Mouse (Mus musculus) CD4-positive naive resting alpha-beta T cell, adult 57 days (primary cell): Measurements from ENCODE around the gene Enho. TPM values are rescaled to one million over a fixed set of nuclear protein-coding genes. Genes with fewer than 3 reads are reported as not detected.

Experiments
- total RNA-seq: library from RNA; stranded (reverse); gene quantifications from one replicate; pipeline ENCODE4 v1.2.4, GENCODE M21; 2023

The Enho gene
- total RNA-seq, result not detected

DNA sequence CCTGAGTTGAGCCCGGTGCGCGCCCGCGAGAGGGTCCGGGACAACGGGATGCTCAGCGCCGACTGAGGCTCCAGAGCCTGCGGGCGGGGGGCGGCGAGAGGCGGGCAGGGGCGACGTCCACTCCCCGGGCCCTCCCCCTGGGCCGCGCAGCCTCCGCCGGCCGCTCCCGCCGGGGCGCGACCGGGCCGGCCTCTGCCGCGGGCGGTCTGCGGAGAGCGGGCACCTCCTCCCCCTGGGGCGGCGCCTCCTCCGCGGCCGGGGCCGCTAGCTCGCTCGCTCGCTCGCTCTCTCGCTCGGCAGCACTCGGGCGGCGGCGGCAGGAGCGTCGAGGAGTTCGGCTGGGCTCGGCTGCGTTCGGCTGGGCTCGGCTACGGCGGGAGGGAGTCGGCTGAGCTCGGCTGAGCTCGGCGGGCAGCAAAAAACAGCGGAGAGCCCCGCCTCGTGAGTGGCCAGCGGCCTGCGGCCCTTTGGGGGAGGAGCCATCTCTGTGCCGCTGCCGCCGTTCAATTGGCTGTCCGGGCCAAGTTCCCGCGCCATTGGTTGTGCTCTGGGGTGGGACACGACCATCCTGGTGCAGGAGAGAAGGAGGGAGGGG lies at the start of gene Enho:
Enho (minus strand) TSS at position 412 of the 595 bp plus-strand sequence.

Other genes with a start within 250 kb of the Enho start
- 0.95 TPM for gene Kif24, start 175.4 kb downstream of the Enho start, total RNA-seq
- 6.8 TPM for gene Nudt2, start 175.2 kb downstream of the Enho start, total RNA-seq
- not detected for gene AI464131, start 137.2 kb downstream of the Enho start, total RNA-seq
- not detected for gene 1110017D15Rik, start 123.0 kb downstream of the Enho start, total RNA-seq
- 8.5 TPM for gene Fam219a, start 70.8 kb downstream of the Enho start, total RNA-seq
- gene Dnaic1, start 70.5 kb downstream of the Enho start, total RNA-seq, result not detected
- gene Cntfr, start 56.8 kb upstream of the Enho start, total RNA-seq, result not detected
- 17.7 TPM for gene Il11ra1, start 59.7 kb upstream of the Enho start, total RNA-seq
- 43.4 TPM for gene Rpp25l, start 73.2 kb upstream of the Enho start, total RNA-seq
- 47.8 TPM for gene Dctn3, start 82.8 kb upstream of the Enho start, total RNA-seq
- gene Arid3c, start 90.8 kb upstream of the Enho start, total RNA-seq, result not detected
- 63.2 TPM for gene Galt, start 114.9 kb upstream of the Enho start, total RNA-seq
- gene Sigmar1, start 115.8 kb upstream of the Enho start, total RNA-seq, result 22.7 TPM
- gene Ccl27a, start 133.9 kb upstream of the Enho start, total RNA-seq, result 8.2 TPM